Mouse (Mus musculus) midbrain, embryonic 13.5 days (tissue): ENCODE data around the gene Duoxa2. TPM values are rescaled to one million over a fixed set of nuclear protein-coding genes. Genes with fewer than 3 reads are reported as not detected.

ENCODE experiments used
- ATAC-seq: fragments of 200-750 bp; cut with Nextera tagmentation; 2 replicates; pipeline ENCODE4 v1.8.0; 2017; ENCODE audit warnings: mild to moderate bottlenecking, moderate TSS enrichment, moderate library complexity
- H3K27ac ChIP-seq: fragments of 300-500 bp; sonication (generic); 2 replicates; pipeline ENCODE4 v1.5.1; 2015; ENCODE audit warnings: inconsistent platforms, mild to moderate bottlenecking, moderate library complexity
- H3K27me3 ChIP-seq: fragments of 300-500 bp; sonication (generic); 2 replicates; pipeline ENCODE4 v1.6.1; 2015; ENCODE audit warnings: mild to moderate bottlenecking, inconsistent platforms
- H3K36me3 ChIP-seq: fragments of 300-500 bp; sonication (generic); 2 replicates; pipeline ENCODE4 v1.6.1; 2015; ENCODE audit warnings: mild to moderate bottlenecking, inconsistent platforms
- H3K4me1 ChIP-seq: fragments of 300-500 bp; sonication (generic); replicated peaks from 2 replicates; pipeline ENCODE4 v1.6.1; 2015; ENCODE audit warnings: inconsistent platforms
- H3K4me2 ChIP-seq: fragments of 300-500 bp; sonication (generic); replicated peaks from 2 replicates; pipeline ENCODE4 v1.6.1; 2015; ENCODE audit warnings: moderate library complexity, mild to moderate bottlenecking, inconsistent platforms
- H3K4me3 ChIP-seq: fragments of 300-500 bp; sonication (generic); replicated peaks from 2 replicates; pipeline ENCODE4 v1.5.1; 2015; ENCODE audit warnings: mild to moderate bottlenecking, inconsistent platforms
- H3K9ac ChIP-seq: fragments of 300-500 bp; sonication (generic); replicated peaks from 2 replicates; pipeline ENCODE4 v1.6.1; 2015; ENCODE audit warnings: mild to moderate bottlenecking, inconsistent platforms
- H3K9me3 ChIP-seq: fragments of 300-500 bp; sonication (generic); 2 replicates; pipeline ENCODE4 v1.6.1; 2016; ENCODE audit warnings: mild to moderate bottlenecking, inconsistent platforms
- WGBS: fragments of 180-500 bp; shearing (Covaris S2); methylation state at CpG from one replicate; pipeline ENCODE4 v1.1.7; 2015; 5-methylcytosine and 5-hydroxymethylcytosine counted together
- polyA plus RNA-seq: library from polyadenylated mRNA; unstranded; fragments of >200 nt; fragmentation: Nextera tagmentation; extraction: Ambion mirVana; gene quantifications from 2 replicates; pipeline ENCODE4 v1.2.1, GENCODE M21; 2015

Duoxa2 gene
- polyA plus RNA-seq: not detected in 2 replicates

DNA sequence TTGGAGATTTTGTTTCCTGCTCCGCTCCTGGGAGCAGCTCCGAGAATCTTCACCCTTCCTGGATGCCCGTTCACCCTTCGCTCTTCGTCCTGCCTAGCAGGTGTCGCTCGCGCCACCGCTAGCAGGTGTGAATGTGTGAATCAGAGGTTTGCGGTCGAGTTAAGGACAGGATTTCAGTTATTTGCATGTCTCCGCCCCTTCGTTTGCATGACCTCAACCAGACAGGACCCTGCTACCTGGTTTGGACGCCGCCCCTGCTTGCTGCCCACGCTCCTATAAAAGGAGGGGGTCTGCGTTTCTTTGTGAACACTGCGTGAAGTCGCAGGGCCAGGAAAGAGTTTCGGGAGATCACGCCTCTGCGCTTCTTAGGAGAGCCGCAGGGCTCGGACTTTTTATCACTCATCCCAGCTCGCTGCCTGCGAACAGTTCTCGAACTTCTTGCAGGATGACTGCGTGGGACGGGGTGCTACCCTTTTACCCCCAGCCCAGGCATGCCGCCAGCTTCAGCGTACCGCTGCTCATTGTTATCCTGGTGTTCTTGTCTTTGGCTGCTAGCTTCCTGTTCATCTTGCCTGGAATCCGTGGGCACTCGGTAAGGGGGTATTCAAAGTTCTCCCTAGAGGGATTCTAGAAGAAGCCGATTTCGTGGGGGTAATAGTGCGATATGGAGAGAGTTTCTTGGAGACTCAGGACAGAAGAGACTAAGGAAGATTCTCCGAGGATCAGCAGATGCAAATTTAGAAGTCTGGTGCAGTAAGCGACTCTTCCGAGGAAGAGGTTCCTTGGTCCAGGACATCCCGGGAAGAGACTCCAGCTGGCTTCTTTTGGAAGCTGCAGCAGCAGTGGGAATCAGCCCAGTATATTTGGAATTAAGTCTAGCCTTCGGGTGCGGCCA is at the start of gene Duoxa2:
Gene Duoxa2, plus strand, starts transcription at position 305 of the 895 bp plus-strand sequence.
- Histone ChIP-seq H3K4me3 (peak within 1 kb of the TSS; percentile 31), H3K36me3 (no peaks in the 10 kb centered on the region), H3K4me1 (peaks cover 43% of the 10 kb centered on the region), H3K4me2 (peak within 1 kb of the TSS; percentile 48), H3K9ac (no peak within 1 kb of the TSS; the same call in 1 of the 2 replicates), H3K9me3 (no peaks in the 10 kb centered on the region), H3K27ac (no peak within 1 kb of the TSS), H3K27me3 (peaks cover 99% of the 10 kb centered on the region)
- no peak for ATAC-seq
- WGBS: under 1% methylated on average over 43 of the region's 43 CpGs

DNA sequence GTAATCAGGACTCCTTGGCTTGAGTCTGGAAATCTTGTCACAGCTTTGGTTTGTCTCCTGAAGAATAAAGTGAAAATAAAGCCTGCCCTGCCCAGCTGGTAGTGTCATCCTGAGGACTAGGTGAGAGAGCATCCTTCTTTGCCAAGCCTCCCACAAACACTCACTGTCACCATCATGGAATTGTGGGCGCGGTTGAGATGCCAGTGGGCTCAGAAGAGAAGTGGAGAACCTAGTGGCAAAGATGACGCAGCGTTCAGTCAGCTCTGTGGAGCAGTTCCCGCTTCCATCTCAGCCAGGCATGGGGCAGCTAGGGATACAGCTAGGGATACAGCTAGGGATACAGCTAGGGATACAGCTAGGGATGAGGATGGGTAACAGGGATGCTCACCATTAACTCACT is 42.7 kb upstream of the Duoxa2 start:
- WGBS: 92% methylated on average over 5 of the region's 5 CpGs
- no peaks in the 10 kb centered on the region for H3K4me1 ChIP-seq
- H3K27me3 ChIP-seq: no peaks in the 10 kb centered on the region

DNA sequence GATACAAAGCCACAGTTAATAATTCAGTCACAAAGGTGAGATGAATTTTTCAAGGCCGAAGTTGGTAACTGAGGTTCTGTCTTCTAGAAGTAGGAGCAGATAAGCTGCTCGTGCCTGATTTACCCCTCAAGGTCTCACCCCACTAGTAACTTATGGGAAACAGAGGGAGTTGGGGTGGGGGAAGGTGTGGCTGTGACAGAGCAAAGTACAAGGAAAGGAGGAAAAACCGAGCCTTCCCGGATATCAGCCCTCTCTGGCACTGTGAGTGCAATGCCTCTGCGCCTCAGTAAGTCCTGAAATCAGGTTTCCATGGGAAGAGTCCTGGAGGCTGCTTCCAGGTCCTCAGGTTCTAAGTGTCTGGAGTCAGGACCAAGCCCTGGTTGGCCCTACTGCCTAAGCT is 38.0 kb upstream of the Duoxa2 start:
- H3K36me3 ChIP-seq: no peaks in the 10 kb centered on the region
- ATAC-seq: no peak
- H3K4me3 ChIP-seq: no peak overlapping the region
- no peaks in the 10 kb centered on the region for H3K9me3 ChIP-seq
- 96% methylated on average over 5 of the region's 5 CpGs for WGBS
- no peak overlapping the region for H3K9ac ChIP-seq
- H3K27me3 ChIP-seq: no peaks in the 10 kb centered on the region
- no peak overlapping the region for H3K27ac ChIP-seq
- H3K4me1 ChIP-seq: peaks cover 19% of the 10 kb centered on the region
- H3K4me2 ChIP-seq: no peak overlapping the region

More for the DNA sequence above, 42.7 kb upstream of the Duoxa2 start:
- H3K4me2 ChIP-seq: no peak overlapping the region
- H3K36me3 ChIP-seq: no peaks in the 10 kb centered on the region
- no peak overlapping the region for H3K4me3 ChIP-seq
- no peak overlapping the region for H3K27ac ChIP-seq
- no peak for ATAC-seq
- no peak overlapping the region for H3K9ac ChIP-seq
- no peaks in the 10 kb centered on the region for H3K9me3 ChIP-seq

- H3K9me3 ChIP-seq: no peaks in the 10 kb centered on the region
- no peak overlapping the region for H3K4me3 ChIP-seq
- no peak overlapping the region for H3K9ac ChIP-seq
- 19% methylated on average over 3 of the region's 3 CpGs for WGBS
- no peaks in the 10 kb centered on the region for H3K36me3 ChIP-seq
- peak overlapping the region; percentile 13; the same call in 1 of the 2 replicates for H3K4me2 ChIP-seq
- H3K4me1 ChIP-seq: peaks cover 19% of the 10 kb centered on the region
- ATAC-seq: peak; percentile 76
- H3K27me3 ChIP-seq: no peaks in the 10 kb centered on the region
- H3K27ac ChIP-seq: peak overlapping the region; percentile 53
Measured at GRCm38 (mm10) chr2:122264690-122265089, 34.0 kb upstream of the Duoxa2 start.

GRCm38 (mm10) chr2:122266407-122267193 is 32.1 kb upstream of the Duoxa2 start:
- no peak overlapping the region for H3K9ac ChIP-seq
- 92% methylated on average over 7 of the region's 7 CpGs for WGBS
- no peaks in the 10 kb centered on the region for H3K36me3 ChIP-seq
- no peak overlapping the region for H3K27ac ChIP-seq
- H3K4me2 ChIP-seq: no peak overlapping the region
- H3K9me3 ChIP-seq: no peaks in the 10 kb centered on the region
- H3K4me3 ChIP-seq: no peak overlapping the region
- no peaks in the 10 kb centered on the region for H3K27me3 ChIP-seq
- H3K4me1 ChIP-seq: peaks cover 19% of the 10 kb centered on the region
- ATAC-seq: no peak

DNA sequence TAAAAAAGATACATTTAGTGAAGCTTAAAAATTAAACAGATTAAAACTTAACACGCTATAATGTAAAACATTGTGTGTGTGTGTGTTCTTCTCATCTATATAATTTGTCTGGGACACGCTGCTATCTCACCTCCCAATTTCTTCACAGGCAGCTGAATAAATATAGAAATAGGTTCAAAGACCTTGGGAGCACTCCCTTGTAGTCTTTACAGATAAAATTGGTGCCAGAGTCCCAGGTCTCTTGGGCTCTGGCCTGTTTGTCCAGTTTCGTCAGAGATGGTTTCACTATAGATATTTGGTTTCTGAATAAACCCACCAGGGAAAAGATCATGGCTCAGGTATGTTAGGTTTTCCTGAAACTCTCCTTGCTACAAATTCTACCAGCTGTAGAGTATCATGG is 19.9 kb upstream of the Duoxa2 start:
- WGBS: 88% methylated on average over 3 of the region's 3 CpGs
- Histone ChIP-seq H3K27me3 (no peaks in the 10 kb centered on the region), H3K36me3 (no peaks in the 10 kb centered on the region), H3K27ac (no peak overlapping the region), H3K4me1 (no peaks in the 10 kb centered on the region), H3K9me3 (no peaks in the 10 kb centered on the region), H3K4me3 (no peak overlapping the region), H3K9ac (no peak overlapping the region), H3K4me2 (no peak overlapping the region)
- ATAC-seq: no peak

GRCm38 (mm10) chr2:122284091-122284490 is 14.6 kb upstream of the Duoxa2 start:
- no peak overlapping the region for H3K9ac ChIP-seq
- no peak for ATAC-seq
- H3K4me2 ChIP-seq: no peak overlapping the region
- H3K27ac ChIP-seq: no peak overlapping the region
- H3K27me3 ChIP-seq: no peaks in the 10 kb centered on the region
- H3K4me1 ChIP-seq: no peaks in the 10 kb centered on the region
- H3K36me3 ChIP-seq: no peaks in the 10 kb centered on the region
- no peak overlapping the region for H3K4me3 ChIP-seq
- WGBS: 90% methylated on average over 9 of the region's 9 CpGs
- no peaks in the 10 kb centered on the region for H3K9me3 ChIP-seq

- Histone ChIP-seq H3K9me3 (no peaks in the 10 kb centered on the region), H3K9ac (no peak overlapping the region), H3K4me1 (no peaks in the 10 kb centered on the region), H3K4me2 (no peak overlapping the region), H3K27ac (no peak overlapping the region), H3K4me3 (no peak overlapping the region), H3K36me3 (no peaks in the 10 kb centered on the region), H3K27me3 (no peaks in the 10 kb centered on the region)
- 70% methylated on average over 7 of the region's 7 CpGs for WGBS
- ATAC-seq: no peak
Measured at GRCm38 (mm10) chr2:122286137-122286536, 12.6 kb upstream of the Duoxa2 start.

DNA sequence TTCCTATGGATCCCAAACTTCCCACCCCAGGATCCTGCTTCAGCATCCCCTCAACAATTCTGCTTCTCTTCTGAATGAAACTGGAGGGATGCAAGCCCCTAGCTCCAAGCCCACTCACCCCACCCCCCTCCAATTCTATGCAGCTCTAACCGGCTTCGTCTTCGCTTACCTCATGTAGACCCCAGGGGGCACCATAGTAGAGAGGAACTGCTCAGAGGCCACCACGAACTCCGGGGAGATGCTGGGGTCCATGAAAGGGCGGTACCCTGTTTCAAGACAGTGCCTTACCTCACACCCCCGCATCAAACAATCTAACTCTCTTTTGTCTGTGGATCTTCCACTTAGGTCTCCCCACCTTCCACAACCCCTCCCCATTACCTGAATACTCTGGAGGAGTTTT is 3.8 kb upstream of the Duoxa2 start:
- no peak overlapping the region for H3K4me2 ChIP-seq
- H3K27me3 ChIP-seq: peaks cover 67% of the 10 kb centered on the region
- WGBS: 4% methylated on average over 7 of the region's 7 CpGs

GRCm38 (mm10) chr2:122297271-122298095 is 1.2 kb upstream of the Duoxa2 start:
- Histone ChIP-seq H3K27ac (no peak overlapping the region), H3K36me3 (no peaks in the 10 kb centered on the region), H3K9me3 (no peaks in the 10 kb centered on the region), H3K9ac (peak overlapping the region; percentile 36; the same call in 1 of the 2 replicates), H3K4me1 (peaks cover 43% of the 10 kb centered on the region), H3K4me3 (peak overlapping the region; percentile 31), H3K27me3 (peaks cover 93% of the 10 kb centered on the region), H3K4me2 (peak overlapping the region; percentile 48)
- WGBS: under 1% methylated on average over 35 of the region's 35 CpGs
- ATAC-seq: 0 out of 2 replicates have a peak, but pooled peaks have one; percentile 28

More for the DNA sequence above, 3.8 kb upstream of the Duoxa2 start:
- no peak for ATAC-seq
- no peak overlapping the region for H3K4me3 ChIP-seq
- no peaks in the 10 kb centered on the region for H3K36me3 ChIP-seq
- H3K9ac ChIP-seq: no peak overlapping the region
- H3K4me1 ChIP-seq: peaks cover 24% of the 10 kb centered on the region
- H3K9me3 ChIP-seq: no peaks in the 10 kb centered on the region
- no peak overlapping the region for H3K27ac ChIP-seq

DNA sequence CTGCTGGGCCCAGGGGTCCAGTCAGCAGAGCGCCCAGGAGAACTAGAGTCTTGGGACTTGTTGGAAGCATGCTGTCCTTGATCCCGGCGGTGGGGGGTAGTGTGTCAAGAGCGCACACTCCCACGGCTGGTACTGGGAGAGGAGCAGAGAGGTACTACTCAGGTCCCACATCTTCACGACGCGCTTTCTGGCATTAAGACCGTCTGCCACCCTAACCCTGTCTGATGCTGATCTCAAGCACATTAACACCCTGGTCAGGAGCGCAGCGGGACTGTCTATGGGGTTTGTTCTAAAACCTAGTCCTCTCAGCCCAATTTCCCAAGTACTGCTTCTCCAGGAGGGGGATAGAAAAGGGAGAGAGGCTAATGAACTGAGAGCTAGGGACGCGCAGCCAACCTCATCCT is 602 bp upstream of the Duoxa2 start, which contains the start of gene Duox2:
Gene Duox2, minus strand, starts transcription at position 354 of the 404 bp plus-strand sequence.
- H3K4me3 ChIP-seq: peak within 1 kb of the TSS; percentile 31
- peak within 1 kb of the TSS; percentile 36; the same call in 1 of the 2 replicates for H3K9ac ChIP-seq
- H3K4me1 ChIP-seq: peaks cover 43% of the 10 kb centered on the region
- H3K4me2 ChIP-seq: peak within 1 kb of the TSS; percentile 48
- H3K27ac ChIP-seq: no peak within 1 kb of the TSS
- no peak for ATAC-seq
- 2% methylated on average over 13 of the region's 13 CpGs for WGBS
- no peaks in the 10 kb centered on the region for H3K9me3 ChIP-seq
- peaks cover 99% of the 10 kb centered on the region for H3K27me3 ChIP-seq
- no peaks in the 10 kb centered on the region for H3K36me3 ChIP-seq
